Mouse (Mus musculus) MEL (cell line): ENCODE measurements around the gene Opa3. TPM values are rescaled to one million over a fixed set of nuclear protein-coding genes. Genes with fewer than 3 reads are reported as not detected.

Experiments used
- DNase-seq: peaks from one replicate; pipeline ENCODE4 v3.0.0; 2011; ENCODE audit warnings: low read depth, low spot score
- H3K27ac ChIP-seq: 2 replicates; pipeline ENCODE4 v1.5.1; 2012; ENCODE audit warnings: low read depth, mild to moderate bottlenecking, control low read depth, low read length, moderate library complexity; ENCODE audit not compliant: control insufficient read depth
- H3K27me3 ChIP-seq, 2 experiments: fragments of 150-350 bp in 1 of 2; sonication (generic) in 1 of 2; 2 replicates each; pipeline ENCODE4 v1.6.1; 2012; ENCODE audit warnings: low read length in 2 of 2, mild to moderate bottlenecking in 2 of 2, improper control_type of control experiment in 1 of 2, moderate library complexity in 1 of 2; ENCODE audit not compliant: insufficient read depth in 2 of 2, control insufficient read depth in 1 of 2
- H3K36me3 ChIP-seq, 2 experiments: 2 replicates each; pipeline ENCODE4 v1.6.1; 2012 to 2014; ENCODE audit warnings: low read length in 2 of 2, improper control_type of control experiment in 1 of 2, inconsistent platforms in 1 of 2, mild to moderate bottlenecking in 1 of 2; ENCODE audit not compliant: insufficient read depth in 2 of 2, control insufficient read depth in 1 of 2
- H3K4me1 ChIP-seq, 2 experiments: fragments of 150-350 bp in 1 of 2; sonication (generic) in 1 of 2; 2 replicates each; pipeline ENCODE4 v1.6.1; 2012; ENCODE audit warnings: low read length in 2 of 2, improper control_type of control experiment in 1 of 2, mild to moderate bottlenecking in 1 of 2; ENCODE audit not compliant: insufficient read depth in 2 of 2, control insufficient read depth in 1 of 2
- H3K4me3 ChIP-seq, 2 experiments: fragments of 150-350 bp in 1 of 2; sonication (generic) in 1 of 2; 2 replicates each; pipeline ENCODE4 v1.5.1; 2012; ENCODE audit warnings: low read depth in 2 of 2, low read length in 2 of 2, mild to moderate bottlenecking in 2 of 2, moderate library complexity in 2 of 2, control low read depth in 1 of 2, improper control_type of control experiment in 1 of 2; ENCODE audit not compliant: control insufficient read depth in 1 of 2, insufficient read depth in 1 of 2
- H3K79me2 ChIP-seq: 2 replicates; pipeline ENCODE4 v1.6.1; 2012; ENCODE audit warnings: mild to moderate bottlenecking, low read length, moderate library complexity; ENCODE audit not compliant: control insufficient read depth, poor library complexity, insufficient read depth
- H3K9ac ChIP-seq: 2 replicates; pipeline ENCODE4 v1.6.1; 2012; ENCODE audit warnings: low read depth, mild to moderate bottlenecking, control low read depth, low read length, moderate library complexity; ENCODE audit not compliant: control insufficient read depth, poor library complexity, severe bottlenecking
- H3K9me3 ChIP-seq: fragments of 150-350 bp; sonication (generic); replicated peaks from 2 replicates; pipeline ENCODE4 v1.6.1; 2012; ENCODE audit warnings: mild to moderate bottlenecking, low read length, improper control_type of control experiment, moderate library complexity; ENCODE audit not compliant: insufficient read depth
- CHD1 ChIP-seq: IDR thresholded peaks from 2 replicates; pipeline ENCODE4 v1.6.1; 2012; ENCODE audit warnings: low read depth, mild to moderate bottlenecking, inconsistent platforms, low read length, improper control_type of control experiment
- CTCF ChIP-seq, 3 experiments: IDR thresholded peaks in 2 of 3; conservative IDR thresholded peaks in 1 of 3; 2 replicates each; pipeline ENCODE4 v1.5.1; 2011 to 2012; ENCODE audit warnings: low read length in 3 of 3, low read depth in 2 of 3, mild to moderate bottlenecking in 2 of 3, improper control_type of control experiment in 1 of 3, inconsistent platforms in 1 of 3, mixed read lengths in 1 of 3, moderate library complexity in 1 of 3; ENCODE audit not compliant: control insufficient read depth in 1 of 3, insufficient read depth in 1 of 3, poor library complexity in 1 of 3, severe bottlenecking in 1 of 3
- E2F4 ChIP-seq: IDR thresholded peaks from 2 replicates; pipeline ENCODE4 v1.6.1; 2011; ENCODE audit warnings: low read depth, low read length, improper control_type of control experiment, borderline replicate concordance
- ELF1 ChIP-seq: IDR thresholded peaks from 2 replicates; pipeline ENCODE4 v1.6.1; 2014; ENCODE audit warnings: low read depth, mild to moderate bottlenecking, inconsistent platforms, low read length, improper control_type of control experiment, moderate library complexity
- EP300 ChIP-seq, 2 experiments: IDR thresholded peaks; 2 replicates each; pipeline ENCODE4 v1.6.1; 2011; ENCODE audit warnings: improper control_type of control experiment in 2 of 2, low read length in 2 of 2, low read depth in 1 of 2, mild to moderate bottlenecking in 1 of 2
- ETS1 ChIP-seq: IDR thresholded peaks from 2 replicates; pipeline ENCODE4 v1.6.1; 2012; ENCODE audit warnings: low read depth, mild to moderate bottlenecking, inconsistent platforms, low read length, improper control_type of control experiment, moderate library complexity
- HCFC1 ChIP-seq: IDR thresholded peaks from 2 replicates; pipeline ENCODE4 v1.6.1; 2012; ENCODE audit warnings: low read depth, mild to moderate bottlenecking, inconsistent platforms, low read length, improper control_type of control experiment, moderate library complexity
- JUND ChIP-seq: IDR thresholded peaks from 2 replicates; pipeline ENCODE4 v1.6.1; 2011; ENCODE audit warnings: low read depth, mild to moderate bottlenecking, improper control_type of control experiment, low read length
- KAT2A ChIP-seq: conservative IDR thresholded peaks from 2 replicates; pipeline ENCODE4 v1.6.1; 2012; ENCODE audit warnings: low read depth, low read length, improper control_type of control experiment, inconsistent platforms
- MAX ChIP-seq: IDR thresholded peaks from 2 replicates; pipeline ENCODE4 v1.6.1; 2011; ENCODE audit warnings: low read length, improper control_type of control experiment
- MEF2A ChIP-seq: IDR thresholded peaks from 2 replicates; pipeline ENCODE4 v1.6.1; 2014; ENCODE audit warnings: low read depth, mild to moderate bottlenecking, inconsistent platforms, low read length, improper control_type of control experiment; ENCODE audit not compliant: poor library complexity, insufficient replicate concordance, severe bottlenecking; ENCODE audit errors: extremely low read depth
- MYB ChIP-seq: IDR thresholded peaks from 2 replicates; pipeline ENCODE4 v1.6.1; 2011; ENCODE audit warnings: mild to moderate bottlenecking, low read depth, low read length, improper control_type of control experiment
- NELFE ChIP-seq: IDR thresholded peaks from 2 replicates; pipeline ENCODE4 v1.6.1; 2011; ENCODE audit warnings: low read depth, low read length, improper control_type of control experiment
- NRF1 ChIP-seq: IDR thresholded peaks from 2 replicates; pipeline ENCODE4 v1.6.1; 2014; ENCODE audit warnings: low read depth, mild to moderate bottlenecking, inconsistent platforms, low read length, improper control_type of control experiment, moderate library complexity; ENCODE audit not compliant: poor library complexity, insufficient read depth, severe bottlenecking
- POLR2A ChIP-seq, 2 experiments: IDR thresholded peaks; 2 replicates each; pipeline ENCODE4 v1.6.1; 2011 to 2012; ENCODE audit warnings: low read length in 2 of 2, mild to moderate bottlenecking in 2 of 2, control low read depth in 1 of 2, improper control_type of control experiment in 1 of 2, low read depth in 1 of 2, moderate library complexity in 1 of 2; ENCODE audit not compliant: control insufficient read depth in 1 of 2, insufficient read depth in 1 of 2, poor library complexity in 1 of 2
- POLR2AphosphoS5 ChIP-seq: IDR thresholded peaks from 2 replicates; pipeline ENCODE4 v1.6.1; 2012; ENCODE audit warnings: low read depth, borderline replicate concordance, mild to moderate bottlenecking, inconsistent platforms, low read length, moderate library complexity, mixed read lengths
- RAD21 ChIP-seq: IDR thresholded peaks from 2 replicates; pipeline ENCODE4 v1.6.1; 2011; ENCODE audit warnings: mild to moderate bottlenecking, low read depth, low read length, improper control_type of control experiment
- SIN3A ChIP-seq: IDR thresholded peaks from 2 replicates; pipeline ENCODE4 v1.6.1; 2012; ENCODE audit warnings: low read length, improper control_type of control experiment, inconsistent platforms
- SMC3 ChIP-seq: IDR thresholded peaks from 2 replicates; pipeline ENCODE4 v1.6.1; 2011; ENCODE audit warnings: low read depth, low read length, improper control_type of control experiment
- TAL1 ChIP-seq: IDR thresholded peaks from 2 replicates; pipeline ENCODE4 v1.6.1; 2012; ENCODE audit warnings: mild to moderate bottlenecking, inconsistent platforms, low read length, moderate library complexity, mixed read lengths
- TBP ChIP-seq: IDR thresholded peaks from 2 replicates; pipeline ENCODE4 v1.8.0; 2011; ENCODE audit warnings: low read depth, low read length, improper control_type of control experiment
- TCF12 ChIP-seq: IDR thresholded peaks from 2 replicates; pipeline ENCODE4 v1.6.1; 2014; ENCODE audit warnings: low read depth, mild to moderate bottlenecking, inconsistent platforms, low read length, improper control_type of control experiment, moderate library complexity
- UBTF ChIP-seq: IDR thresholded peaks from 2 replicates; pipeline ENCODE4 v1.6.1; 2012; ENCODE audit warnings: low read depth, mild to moderate bottlenecking, inconsistent platforms, low read length, improper control_type of control experiment, moderate library complexity, borderline replicate concordance; ENCODE audit not compliant: insufficient read depth
- USF2 ChIP-seq, 2 experiments: IDR thresholded peaks; 2 replicates each; pipeline ENCODE4 v1.6.1; 2011 to 2012; ENCODE audit warnings: improper control_type of control experiment in 2 of 2, low read length in 2 of 2, borderline replicate concordance in 1 of 2, inconsistent platforms in 1 of 2, low read depth in 1 of 2, mild to moderate bottlenecking in 1 of 2; ENCODE audit not compliant: insufficient read depth in 1 of 2
- ZC3H11A ChIP-seq: IDR thresholded peaks from 2 replicates; pipeline ENCODE4 v1.6.1; 2012; ENCODE audit warnings: low read depth, mild to moderate bottlenecking, inconsistent platforms, low read length, improper control_type of control experiment
- polyA plus RNA-seq, 2 experiments: library from polyadenylated mRNA; stranded (reverse) in 1 of 2; unstranded in 1 of 2; fragments of >175 nt in 1 of 2; fragments of >200 nt in 1 of 2; gene quantifications; 2 replicates each; pipeline versions ENCODE4 v1.2.1 to v1.2.4; 2012; ENCODE audit warnings: low replicate concordance in 2 of 2, low read depth in 1 of 2; ENCODE audit not compliant: insufficient read length in 2 of 2, insufficient read depth in 1 of 2, missing spikeins in 1 of 2
- total RNA-seq: library from RNA; depleted of rRNA; stranded (reverse); fragments of 300-350 nt; gene quantifications from 2 replicates; pipeline ENCODE4 v1.2.3, GENCODE M21; 2012

Gene Opa3
- total and polyA plus RNA-seq, 3 experiments, result 18.5 to 85.4 (median 37.2) TPM

DNA sequence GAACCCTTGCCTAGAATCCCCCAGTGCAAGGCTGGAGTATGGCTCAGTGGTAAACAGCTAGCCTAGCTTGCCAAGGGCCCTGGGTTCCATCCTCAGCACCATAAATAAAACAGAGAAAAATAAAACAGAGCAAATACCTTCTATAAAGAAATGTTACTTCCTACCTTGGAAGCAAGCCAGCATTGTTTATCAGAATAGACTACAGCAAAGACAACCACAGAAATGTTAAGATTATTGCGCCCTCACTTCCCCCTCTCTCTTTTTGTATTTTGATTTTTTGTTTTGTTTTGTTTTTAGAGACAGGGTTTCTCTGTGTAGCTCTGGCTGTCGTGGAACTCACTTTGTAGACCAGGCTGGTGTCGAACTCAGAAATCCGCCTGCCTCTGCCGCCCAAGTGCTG lies 69.7 kb downstream of the Opa3 start (continued):
- TF ChIP-seq NRF1 (no peak), CHD1 (no peak), MEF2A (no peak), USF2 (IDR thresholded peaks at IDR 0.05; ENCODE audit: borderline replicate concordance in 1 of 2, insufficient read depth in 1 of 2, low read depth in 1 of 2, low read length in 2 of 2) (no peak), MYB (no peak), TCF12 (no peak), KAT2A (no peak)

DNA sequence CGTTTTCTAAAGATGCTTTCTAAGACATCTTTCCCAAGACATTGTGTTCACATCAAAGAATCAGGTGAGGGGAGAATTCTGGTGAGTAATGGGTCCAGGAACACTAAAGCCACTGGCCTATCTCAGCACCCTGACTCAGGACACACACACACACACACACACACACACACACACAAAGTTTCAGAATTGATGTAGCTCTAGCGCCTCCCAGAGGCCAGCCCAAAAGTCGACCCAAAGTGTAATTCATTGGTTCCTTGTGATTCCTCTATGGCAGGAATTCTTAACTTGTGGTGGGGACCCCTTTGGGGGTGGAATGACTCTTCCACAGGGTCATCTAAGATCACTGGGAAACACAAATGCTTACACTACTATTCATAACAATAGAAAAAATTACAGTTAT lies 71.1 kb downstream of the Opa3 start:
- no peaks in the 10 kb centered on the region for H3K79me2 ChIP-seq
- DNase-seq, result peak; percentile 76
- no peak overlapping the region for H3K27ac ChIP-seq
- H3K36me3 ChIP-seq, result no peaks in the 10 kb centered on the region
- H3K27me3 ChIP-seq, result no peaks in the 10 kb centered on the region
- no peak overlapping the region for H3K4me3 ChIP-seq
- H3K9me3 ChIP-seq, result no peaks in the 10 kb centered on the region
- no peak overlapping the region for H3K9ac ChIP-seq
- TF ChIP-seq RAD21 (peak; percentile 78), SMC3 (peak; percentile 67), ZC3H11A (peak; percentile 62), CTCF (IDR thresholded peaks at IDR 0.05 in 2 of 3, conservative IDR thresholded peaks at IDR 0.05 in 1 of 3; ENCODE audit: control insufficient read depth in 1 of 3, insufficient read depth in 1 of 3, low read depth in 2 of 3, low read length in 3 of 3, poor library complexity in 1 of 3, severe bottlenecking in 1 of 3) (peak; percentile 45 to 87 (median 75)), SIN3A (peak; percentile 48; the same call in 1 of the 2 replicates), JUND (no peak), UBTF (no peak), HCFC1 (peak; percentile 64; the same call in 1 of the 2 replicates), TAL1 (no peak)
- peaks cover 0 to 6% of the 10 kb centered on the region in 2 experiments; a peak in 2 of 4 replicates for H3K4me1 ChIP-seq

DNA sequence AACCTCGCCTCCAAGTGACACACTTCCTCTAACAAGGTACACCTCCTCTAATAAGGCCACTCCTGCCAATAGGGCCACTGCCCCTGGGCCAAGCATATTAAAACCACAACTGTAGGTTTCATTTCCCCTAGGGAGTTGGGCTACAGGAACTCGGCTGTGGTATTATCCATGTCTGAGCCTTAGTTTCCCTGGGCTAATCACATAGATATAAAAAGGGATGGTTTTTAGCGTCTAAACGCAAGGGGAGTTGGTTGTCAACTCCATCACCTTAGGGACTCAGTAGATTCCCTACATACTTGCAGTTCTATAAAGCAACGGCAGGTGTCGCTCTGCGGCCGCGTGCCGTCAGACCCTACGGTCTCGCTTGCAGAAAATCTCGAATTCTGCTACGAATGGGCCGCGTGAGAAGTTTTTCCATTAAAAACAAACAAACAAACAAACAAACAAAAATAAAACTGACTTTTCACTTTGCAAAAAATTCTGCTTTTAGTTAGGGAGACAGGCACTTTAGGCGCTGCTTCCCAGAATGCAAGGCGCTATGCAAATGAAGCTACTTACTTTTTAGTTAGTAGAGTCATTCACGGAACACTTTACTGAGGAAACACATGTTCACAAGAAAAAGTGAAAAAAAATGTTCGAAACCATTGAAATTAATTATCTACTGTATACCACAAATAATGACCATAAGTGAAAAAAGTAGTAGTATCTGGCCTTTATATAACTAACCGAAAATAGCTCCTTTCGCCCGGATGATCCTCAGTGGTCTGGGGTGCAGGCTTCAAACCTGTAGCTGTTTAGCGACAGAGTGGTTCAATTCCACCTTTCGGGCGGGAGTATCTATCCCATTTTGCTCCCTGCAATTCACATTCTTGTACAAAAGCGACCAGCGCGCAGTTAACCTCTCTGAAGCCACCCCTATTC lies 72.6 kb downstream of the Opa3 start:
- H3K4me3 ChIP-seq, result peak overlapping the region; percentile 57 to 80
- no peaks in the 10 kb centered on the region for H3K9me3 ChIP-seq
- 0 out of 4 replicates have a peak, but pooled peaks cover 0 to 2% of the 10 kb centered on the region in 2 experiments for H3K36me3 ChIP-seq
- peaks cover 0 to 4% of the 10 kb centered on the region in 2 experiments; a peak in 2 of 4 replicates for H3K4me1 ChIP-seq
- H3K79me2 ChIP-seq, result no peaks in the 10 kb centered on the region
- no peaks in the 10 kb centered on the region for H3K27me3 ChIP-seq
- H3K27ac ChIP-seq, result no peak overlapping the region
- H3K9ac ChIP-seq, result peak overlapping the region; percentile 75
- DNase-seq, result peak; percentile 91
- peak; percentile 38 to 97; a peak in 2 of 4 replicates for TF ChIP-seq POLR2A (IDR thresholded peaks at IDR 0.05; ENCODE audit: control insufficient read depth in 1 of 2, insufficient read depth in 1 of 2, low read depth in 1 of 2, low read length in 2 of 2, poor library complexity in 1 of 2)
- no peak for TF ChIP-seq MYB
- TF ChIP-seq POLR2AphosphoS5, result no peak
- TF ChIP-seq MAX, result peak; percentile 80
- TF ChIP-seq SMC3, result peak; percentile 95
- peak; percentile 89 for TF ChIP-seq RAD21
- TF ChIP-seq E2F4, result no peak
- peak; percentile 11; the same call in 1 of the 2 replicates for TF ChIP-seq NRF1
- TF ChIP-seq HCFC1, result peak; percentile 72
- TF ChIP-seq TBP, result peak; percentile 100
- 0 out of 4 replicates have a peak, but pooled peaks of 1 of the 2 experiments have one; percentile 2 for TF ChIP-seq EP300 (IDR thresholded peaks at IDR 0.05; ENCODE audit: low read depth in 1 of 2, low read length in 2 of 2)
- peak; percentile 56; the same call in 1 of the 2 replicates for TF ChIP-seq ETS1
- no peak for TF ChIP-seq SIN3A
- TF ChIP-seq ELF1, result peak; percentile 68; the same call in 1 of the 2 replicates
- TF ChIP-seq NELFE, result peak; percentile 44; the same call in 1 of the 2 replicates
- TF ChIP-seq JUND, result no peak
- TF ChIP-seq TAL1, result no peak
